15 mouse cellular contexts compared by ENCODE assay signal in the genomic region with DNA sequence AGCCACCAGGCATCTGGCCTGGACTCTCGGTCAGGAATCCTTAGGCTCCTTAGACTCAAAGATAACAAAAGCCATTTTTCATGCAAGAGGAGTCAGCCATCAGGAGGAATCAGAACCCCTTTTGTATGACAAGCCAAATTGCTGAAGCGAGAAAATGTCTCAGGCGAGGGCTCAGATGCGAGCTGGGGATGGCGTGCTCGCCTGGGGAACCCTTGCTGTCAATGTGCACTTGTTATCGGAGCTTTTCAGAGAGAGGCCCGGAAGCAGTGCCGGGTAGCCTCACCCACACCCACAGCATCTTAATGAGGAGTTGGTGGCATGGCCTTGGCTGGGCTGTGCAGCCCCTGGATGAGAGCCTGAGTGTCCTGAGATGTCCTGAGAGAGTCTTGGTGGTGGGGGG. TPM values are rescaled to one million over a fixed set of nuclear protein-coding genes. Genes with fewer than 3 reads are reported as not detected.
DNase-seq lines count a peak whose midpoint lies in the region; ATAC-seq lines count a peak whose summit lies in the region.
"Had no signal": no experiment of that assay in that cellular context is flagged by ENCODE, and none has a peak within 500 bp of the region (broad histone marks: within the 10 kb centered on the region; RNA-seq: fewer than 3 reads in every experiment).

No protein-coding gene starts in this region.

- peaks cover 34% of the 10 kb centered on the region for H3K4me1 ChIP-seq in midbrain, embryonic 11.5 days (ENCODE audit: control insufficient read depth, insufficient read depth, low read length)
- H3K4me1 ChIP-seq: heart, embryonic 13.5 days had no signal

- no peak overlapping the region; the same call in 1 of the 2 replicates for H3K9ac ChIP-seq in midbrain, embryonic 11.5 days (ENCODE audit: low read length)
- H3K9ac ChIP-seq: heart, embryonic 13.5 days; limb, embryonic 15.5 days had no signal

- no peaks in the 10 kb centered on the region for H3K36me3 ChIP-seq in midbrain, embryonic 11.5 days (ENCODE audit: control insufficient read depth, insufficient read depth, low read length)
- H3K36me3 ChIP-seq: heart, embryonic 13.5 days; limb, embryonic 15.5 days had no signal

- DNase-seq in cerebellum, adult 11-12 months, result peak; percentile 19
- DNase-seq in cerebellum, adult 8-10 months, result no peak
- peak; percentile 75 for DNase-seq in left cerebral cortex, postnatal 4 days
- no peak for DNase-seq in left cerebral cortex, adult 9 months (ENCODE audit: low spot score in 2 of 2)
- DNase-seq in midbrain, embryonic 11.5 days (ENCODE audit: low spot score, missing footprints), result no peak
- peak; percentile 81 for DNase-seq in retina, embryonic 14.5 days (ENCODE audit: low spot score)
- DNase-seq in frontal cortex, adult 2 months (ENCODE audit: extremely low spot score in 1 of 2, low spot score in 1 of 2), result no peak
- DNase-seq: adrenal gland, adult 2 months; gastrocnemius, postnatal 36 days; lung, adult 2 months; spleen, adult 18-20 months had no signal

- no peak overlapping the region for H3K4me3 ChIP-seq in midbrain, embryonic 11.5 days (ENCODE audit: low read depth, low read length)
- H3K4me3 ChIP-seq: heart, embryonic 13.5 days; limb, embryonic 15.5 days; megakaryocyte, embryonic 14.5 days had no signal

- H3K27ac ChIP-seq in midbrain, embryonic 11.5 days (ENCODE audit: low read depth, low read length), result peak overlapping the region; percentile 51
- H3K27ac ChIP-seq: heart, embryonic 13.5 days; limb, embryonic 15.5 days had no signal

- 37% methylated on average over 9 of the region's 9 CpGs for WGBS in midbrain, embryonic 11.5 days

- H3K9me3 ChIP-seq in midbrain, embryonic 11.5 days (ENCODE audit: control insufficient read depth, low read length), result no peaks in the 10 kb centered on the region
- H3K9me3 ChIP-seq: heart, embryonic 13.5 days; limb, embryonic 15.5 days; megakaryocyte, embryonic 14.5 days had no signal

- intact Hi-C loops in left cerebral cortex, postnatal 4 days (cut with DNase I), result no loop called here

- no peak overlapping the region for H3K4me2 ChIP-seq in midbrain, embryonic 11.5 days
- H3K4me2 ChIP-seq: heart, embryonic 13.5 days; limb, embryonic 15.5 days had no signal

- peak; percentile 51; the same call in 1 of the 2 replicates for ATAC-seq in midbrain, embryonic 11.5 days (ENCODE audit: low FRiP score)
- ATAC-seq in monocyte, adult 5-6 weeks (replicated peaks; ENCODE audit: insufficient number of reproducible peaks, low FRiP score, low TSS enrichment, poor library complexity, severe bottlenecking), result no peak

- H3K27me3 ChIP-seq in midbrain, embryonic 11.5 days (ENCODE audit: control insufficient read depth, insufficient read depth, low read length), result no peaks in the 10 kb centered on the region
- H3K27me3 ChIP-seq: limb, embryonic 15.5 days had no signal

RNA-seq across cellular contexts. Expression of a gene that starts 15.5 kb away (rescaled TPM):
- total RNA-seq in left cerebral cortex, postnatal 4 days (2021), result 100 to 1,000 TPM; 184 to 207 TPM
- 23.0 and 25.6 TPM in 2 replicates for polyA plus RNA-seq in midbrain, embryonic 11.5 days (2014; fragmentation: Nextera tagmentation; extraction: Ambion mirVana)
- polyA plus RNA-seq in frontal cortex, adult 2 months (2012; rRNA removed), result 34.8 and 35.8 TPM in 2 replicates
- not detected in 3 replicates for total RNA-seq in monocyte, adult 5-6 weeks (2017)

Comparison
In these comparisons a context has a peak if more than half of its experiments do, and no peak if none do; other contexts are left out.
1. DNase-seq: peak in cerebellum, adult 11-12 months (single experiment), left cerebral cortex, postnatal 4 days (single experiment) and retina, embryonic 14.5 days (single experiment); none in cerebellum, adult 8-10 months (single experiment), left cerebral cortex, adult 9 months (0 of 2), midbrain, embryonic 11.5 days (single experiment) and frontal cortex, adult 2 months (0 of 2).
2. RNA of a gene that starts 15.5 kb away (total RNA-seq): 184 to 207 TPM in left cerebral cortex, postnatal 4 days; not detected in monocyte, adult 5-6 weeks; every median in the first group is over 100 times any median in the second.